Mouse (Mus musculus) forebrain, embryonic 16.5 days (tissue): ENCODE results near the gene Actr3b. TPM values are rescaled to one million over a fixed set of nuclear protein-coding genes. Genes with fewer than 3 reads are reported as not detected.

Experiments used
- ATAC-seq: fragments of 200-750 bp; cut with Nextera tagmentation; 2 replicates; pipeline ENCODE4 v1.8.0; 2017; ENCODE audit warnings: mild to moderate bottlenecking, moderate library complexity
- H3K27ac ChIP-seq: fragments of 300-500 bp; sonication (generic); 2 replicates; pipeline ENCODE4 v1.5.1; 2014; ENCODE audit warnings: low read length, control low read depth
- H3K27me3 ChIP-seq: fragments of 300-500 bp; sonication (generic); replicated peaks from 2 replicates; pipeline ENCODE4 v1.6.1; 2014; ENCODE audit warnings: low read length; ENCODE audit not compliant: control insufficient read depth, insufficient read depth
- H3K36me3 ChIP-seq: fragments of 300-500 bp; sonication (generic); 2 replicates; pipeline ENCODE4 v1.6.1; 2014; ENCODE audit not compliant: control insufficient read depth, insufficient read depth
- H3K4me1 ChIP-seq: fragments of 300-500 bp; sonication (generic); replicated peaks from 2 replicates; pipeline ENCODE4 v1.6.1; 2014; ENCODE audit warnings: low read length; ENCODE audit not compliant: control insufficient read depth, insufficient read depth
- H3K4me2 ChIP-seq: fragments of 300-500 bp; sonication (generic); 2 replicates; pipeline ENCODE4 v1.6.1; 2014; ENCODE audit warnings: mild to moderate bottlenecking, low read length, control low read depth
- H3K4me3 ChIP-seq: fragments of 300-500 bp; sonication (generic); replicated peaks from 2 replicates; pipeline ENCODE4 v1.5.1; 2014; ENCODE audit warnings: mild to moderate bottlenecking, low read length, control low read depth
- H3K9ac ChIP-seq: fragments of 300-500 bp; sonication (generic); replicated peaks from 2 replicates; pipeline ENCODE4 v1.6.1; 2014; ENCODE audit warnings: low read depth, low read length, control low read depth
- H3K9me3 ChIP-seq: fragments of 300-500 bp; sonication (generic); 2 replicates; pipeline ENCODE4 v1.6.1; 2016; ENCODE audit warnings: low read length; ENCODE audit not compliant: control insufficient read depth
- WGBS: fragments of 180-500 bp; shearing (Covaris S2); extraction: QIAGEN DNeasy Blood & Tissue Kit; methylation state at CpG from one replicate; pipeline ENCODE4 v1.1.7; 2014; 5-methylcytosine and 5-hydroxymethylcytosine counted together
- polyA plus RNA-seq: library from polyadenylated mRNA; unstranded; fragments of >200 nt; fragmentation: Nextera tagmentation; extraction: Ambion mirVana; gene quantifications from 2 replicates; pipeline ENCODE4 v1.2.1, GENCODE M21; 2015

Actr3b gene
- polyA plus RNA-seq, 1 experiment from 2014 or later: 50.8 TPM

DNA sequence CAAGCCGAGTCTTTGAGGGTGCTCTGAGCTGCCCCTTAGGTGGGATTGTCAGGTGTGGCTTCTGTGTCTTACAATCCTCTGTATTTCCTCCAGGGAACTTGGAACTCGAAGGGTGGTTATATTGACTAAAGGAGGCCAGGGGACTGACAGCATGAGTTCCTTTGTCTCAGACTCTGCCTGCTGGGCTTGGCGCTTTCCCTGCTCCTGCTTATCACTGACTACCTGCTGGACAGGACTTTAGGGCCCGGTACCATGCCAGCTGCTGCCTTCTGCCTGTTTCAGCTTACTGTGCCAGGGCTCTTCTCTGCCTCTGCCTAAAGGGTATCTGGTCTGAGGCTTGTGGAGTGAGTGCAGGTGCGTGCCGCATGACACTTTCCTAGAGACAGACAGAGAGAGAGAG, 53.1 kb downstream of the Actr3b start:
- Histone ChIP-seq H3K4me2 (no peak overlapping the region), H3K4me1 (no peaks in the 10 kb centered on the region), H3K27me3 (no peaks in the 10 kb centered on the region), H3K9ac (no peak overlapping the region), H3K36me3 (no peaks in the 10 kb centered on the region), H3K27ac (no peak overlapping the region), H3K4me3 (no peak overlapping the region), H3K9me3 (no peaks in the 10 kb centered on the region)
- WGBS: 50% methylated on average over 6 of the region's 6 CpGs
- no peak for ATAC-seq

DNA sequence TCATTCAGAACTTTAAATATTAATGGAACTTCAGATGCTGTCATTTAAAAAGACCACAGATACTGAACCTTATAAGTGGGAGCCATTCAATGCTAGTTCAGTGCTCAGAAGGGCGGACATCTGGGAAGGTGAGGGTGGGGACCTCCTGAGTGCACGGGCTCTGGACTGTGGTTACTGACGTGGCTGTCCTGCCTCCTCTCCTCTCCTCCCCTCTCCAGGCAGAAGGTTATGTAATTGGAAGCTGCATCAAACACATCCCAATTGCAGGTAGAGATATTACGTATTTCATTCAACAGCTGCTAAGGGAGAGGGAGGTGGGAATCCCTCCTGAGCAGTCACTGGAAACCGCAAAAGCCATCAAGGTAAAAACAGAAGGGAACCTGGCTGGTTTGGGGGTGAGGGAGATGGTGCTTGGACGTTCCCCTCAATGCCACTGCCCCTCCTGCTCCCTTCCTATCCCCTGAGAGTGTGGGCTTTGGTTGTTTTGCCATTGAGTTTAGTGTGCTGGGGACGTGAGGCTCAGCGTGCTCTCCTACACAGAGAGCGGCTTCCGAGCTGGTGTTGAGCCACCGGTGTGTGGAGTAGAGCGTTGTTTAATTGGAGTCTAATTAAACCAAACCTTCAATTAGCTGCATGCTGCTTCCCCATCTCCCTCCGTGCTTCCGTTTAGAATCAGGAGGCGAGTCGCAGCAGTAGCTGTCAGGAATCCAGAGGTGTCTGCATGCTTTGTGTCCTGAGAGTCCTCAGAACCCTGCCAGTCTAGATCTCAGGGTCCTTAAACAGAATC, 69.7 kb downstream of the Actr3b start:
- Histone ChIP-seq H3K27me3 (no peaks in the 10 kb centered on the region), H3K4me1 (peaks cover 4% of the 10 kb centered on the region; the same call in 1 of the 2 replicates), H3K36me3 (no peaks in the 10 kb centered on the region), H3K9me3 (no peaks in the 10 kb centered on the region), H3K4me2 (no peak overlapping the region), H3K27ac (no peak overlapping the region), H3K9ac (no peak overlapping the region), H3K4me3 (no peak overlapping the region)
- WGBS: 32% methylated on average over 16 of the region's 16 CpGs
- peak; percentile 69 for ATAC-seq

GRCm38 (mm10) chr5:25830802-25831201, 71.0 kb downstream of the Actr3b start:
- no peaks in the 10 kb centered on the region for H3K36me3 ChIP-seq
- peaks cover 4% of the 10 kb centered on the region; the same call in 1 of the 2 replicates for H3K4me1 ChIP-seq
- no peak overlapping the region for H3K9ac ChIP-seq
- H3K4me2 ChIP-seq: no peak overlapping the region
- WGBS: 75% methylated on average over 3 of the region's 3 CpGs
- no peak overlapping the region for H3K27ac ChIP-seq
- H3K4me3 ChIP-seq: no peak overlapping the region
- no peak for ATAC-seq
- H3K9me3 ChIP-seq: no peaks in the 10 kb centered on the region
- no peaks in the 10 kb centered on the region for H3K27me3 ChIP-seq

DNA sequence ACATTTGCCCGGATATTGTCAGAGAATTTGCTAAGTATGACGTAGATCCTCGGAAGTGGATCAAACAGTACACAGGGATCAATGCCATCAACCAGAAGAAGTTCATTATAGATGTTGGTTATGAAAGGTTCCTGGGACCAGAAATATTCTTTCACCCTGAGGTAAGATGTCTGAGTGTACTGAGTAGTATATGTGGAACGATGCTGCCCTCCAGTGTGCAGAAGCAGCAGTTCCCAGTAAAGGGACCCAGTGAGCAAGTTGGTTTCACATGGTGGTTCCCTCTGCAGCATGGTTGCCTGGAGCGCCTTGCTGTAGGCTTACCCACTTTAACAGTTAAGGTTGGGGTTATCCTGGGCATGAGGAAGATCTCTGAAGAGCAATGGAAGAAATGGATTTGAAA, 71.8 kb downstream of the Actr3b start:
- no peak overlapping the region for H3K4me3 ChIP-seq
- H3K36me3 ChIP-seq: no peaks in the 10 kb centered on the region
- no peak overlapping the region for H3K27ac ChIP-seq
- H3K9me3 ChIP-seq: no peaks in the 10 kb centered on the region
- H3K27me3 ChIP-seq: no peaks in the 10 kb centered on the region
- peaks cover 4% of the 10 kb centered on the region; the same call in 1 of the 2 replicates for H3K4me1 ChIP-seq
- no peak overlapping the region for H3K4me2 ChIP-seq
- 72% methylated on average over 5 of the region's 5 CpGs for WGBS
- no peak overlapping the region for H3K9ac ChIP-seq
- peak; percentile 89 for ATAC-seq

- Histone ChIP-seq H3K9ac (no peak overlapping the region), H3K27me3 (no peaks in the 10 kb centered on the region), H3K4me2 (no peak overlapping the region), H3K4me1 (no peaks in the 10 kb centered on the region), H3K36me3 (no peaks in the 10 kb centered on the region), H3K27ac (no peak overlapping the region), H3K4me3 (no peak overlapping the region), H3K9me3 (no peaks in the 10 kb centered on the region)
- ATAC-seq: peak; percentile 29; the same call in 1 of the 2 replicates
- 35% methylated on average over 4 of the region's 4 CpGs for WGBS
Measured at GRCm38 (mm10) chr5:25839400-25839799, 79.6 kb downstream of the Actr3b start.

DNA sequence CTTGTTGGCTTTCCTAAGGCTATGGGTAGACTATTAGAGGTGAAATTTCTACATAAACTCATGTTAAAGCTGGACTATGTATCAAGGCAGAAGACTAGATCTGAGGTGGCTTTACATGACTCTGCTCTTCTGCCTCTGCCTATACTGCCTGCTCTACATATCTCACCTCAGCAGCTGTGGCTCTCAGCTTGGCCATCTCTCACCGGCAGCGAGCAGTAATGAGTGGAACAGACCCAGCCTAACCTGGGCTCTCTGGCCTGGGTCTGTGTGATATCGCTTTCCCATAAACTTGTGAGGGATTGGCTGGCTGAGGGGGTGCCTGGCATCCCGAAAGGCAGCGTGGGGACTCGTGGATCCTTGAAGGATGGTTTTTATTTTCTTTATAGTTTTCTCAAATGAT, 86.8 kb downstream of the Actr3b start:
- Histone ChIP-seq H3K4me1 (no peaks in the 10 kb centered on the region), H3K4me3 (no peak overlapping the region), H3K36me3 (no peaks in the 10 kb centered on the region), H3K4me2 (no peak overlapping the region), H3K27me3 (no peaks in the 10 kb centered on the region), H3K9me3 (no peaks in the 10 kb centered on the region), H3K27ac (no peak overlapping the region), H3K9ac (no peak overlapping the region)
- 91% methylated on average over 6 of the region's 6 CpGs for WGBS
- ATAC-seq: no peak

DNA sequence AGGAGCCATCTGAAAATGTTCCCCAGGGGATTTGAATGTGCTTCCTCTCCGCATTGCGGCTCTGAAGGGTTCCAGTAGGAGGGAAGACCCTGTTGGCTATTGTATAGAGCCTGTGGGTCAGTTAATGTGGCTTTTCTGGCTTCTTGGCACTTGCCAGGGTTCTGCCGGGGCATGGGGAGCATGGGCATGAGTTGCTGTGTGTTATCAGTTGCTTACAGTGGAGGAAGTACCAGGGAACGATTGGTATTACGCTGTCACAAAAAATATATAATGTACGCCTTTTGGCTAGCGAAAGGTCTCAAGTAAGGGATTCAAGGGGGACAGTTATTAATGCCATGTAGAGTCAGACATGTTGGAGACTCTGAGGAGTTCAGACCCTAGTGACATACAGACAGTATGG, 87.4 kb downstream of the Actr3b start:
- Histone ChIP-seq H3K4me2 (no peak overlapping the region), H3K4me1 (no peaks in the 10 kb centered on the region), H3K27me3 (no peaks in the 10 kb centered on the region), H3K9me3 (no peaks in the 10 kb centered on the region), H3K27ac (no peak overlapping the region), H3K36me3 (no peaks in the 10 kb centered on the region), H3K4me3 (no peak overlapping the region), H3K9ac (no peak overlapping the region)
- ATAC-seq: no peak
- 92% methylated on average over 7 of the region's 7 CpGs for WGBS

DNA sequence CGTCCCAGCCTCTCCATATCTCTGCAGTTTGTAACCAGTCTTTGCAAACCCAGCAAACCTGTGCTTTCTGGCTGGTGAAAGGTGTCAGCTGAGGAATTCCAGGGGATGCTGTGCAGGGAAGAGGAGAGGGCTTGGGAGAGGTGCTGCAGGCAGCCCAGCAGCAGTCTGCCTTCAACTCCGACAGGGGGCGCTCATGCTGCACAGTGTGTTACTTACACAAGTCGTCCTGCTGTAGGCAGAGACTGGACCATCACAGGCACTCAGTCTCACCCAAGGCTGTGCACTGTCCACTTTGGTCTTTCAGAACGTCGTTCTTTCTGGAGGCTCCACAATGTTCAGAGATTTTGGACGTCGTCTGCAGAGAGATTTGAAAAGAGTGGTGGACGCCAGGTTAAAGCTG, 88.3 kb downstream of the Actr3b start:
- Histone ChIP-seq H3K4me2 (no peak overlapping the region), H3K4me1 (no peaks in the 10 kb centered on the region), H3K36me3 (no peaks in the 10 kb centered on the region), H3K27ac (no peak overlapping the region), H3K4me3 (no peak overlapping the region), H3K9ac (no peak overlapping the region), H3K27me3 (no peaks in the 10 kb centered on the region), H3K9me3 (no peaks in the 10 kb centered on the region)
- ATAC-seq: peak; percentile 61; the same call in 1 of the 2 replicates
- WGBS: 51% methylated on average over 9 of the region's 9 CpGs

- Histone ChIP-seq H3K9ac (no peak overlapping the region), H3K4me2 (no peak overlapping the region), H3K4me1 (peaks cover 10% of the 10 kb centered on the region), H3K9me3 (no peaks in the 10 kb centered on the region), H3K27me3 (no peaks in the 10 kb centered on the region), H3K4me3 (no peak overlapping the region), H3K36me3 (no peaks in the 10 kb centered on the region), H3K27ac (no peak overlapping the region)
- WGBS: 77% methylated on average over 3 of the region's 3 CpGs
- no peak for ATAC-seq
Measured at GRCm38 (mm10) chr5:25866201-25866600, 106.4 kb downstream of the Actr3b start.
